Mouse (Mus musculus) midbrain, embryonic 16.5 days (tissue): ENCODE data around the gene Bcl2. TPM values are rescaled to one million over a fixed set of nuclear protein-coding genes. Genes with fewer than 3 reads are reported as not detected.

Experiments
- ATAC-seq: fragments of 200-750 bp; cut with Nextera tagmentation; 2 replicates; pipeline ENCODE4 v1.8.0; 2017; ENCODE audit warnings: moderate TSS enrichment
- H3K27ac ChIP-seq: fragments of 300-500 bp; sonication (generic); 2 replicates; pipeline ENCODE4 v1.5.1; 2014; ENCODE audit warnings: mild to moderate bottlenecking, low read length, mixed read lengths
- H3K27me3 ChIP-seq: fragments of 300-500 bp; sonication (generic); 2 replicates; pipeline ENCODE4 v1.6.1; 2014; ENCODE audit warnings: low read depth, low read length, mixed read lengths; ENCODE audit not compliant: control insufficient read depth, insufficient read depth
- H3K36me3 ChIP-seq: fragments of 300-500 bp; sonication (generic); 2 replicates; pipeline ENCODE4 v1.6.1; 2014; ENCODE audit warnings: mild to moderate bottlenecking, low read length, moderate library complexity, mixed read lengths; ENCODE audit not compliant: control insufficient read depth, insufficient read depth
- H3K4me1 ChIP-seq: fragments of 300-500 bp; sonication (generic); 2 replicates; pipeline ENCODE4 v1.6.1; 2014; ENCODE audit warnings: mild to moderate bottlenecking, low read length, mixed read lengths; ENCODE audit not compliant: control insufficient read depth, insufficient read depth
- H3K4me2 ChIP-seq: fragments of 300-500 bp; sonication (generic); 2 replicates; pipeline ENCODE4 v1.6.1; 2014; ENCODE audit warnings: mild to moderate bottlenecking, low read length, mixed read lengths
- H3K4me3 ChIP-seq: fragments of 300-500 bp; sonication (generic); 2 replicates; pipeline ENCODE4 v1.5.1; 2014; ENCODE audit warnings: low read depth, mild to moderate bottlenecking, low read length, moderate library complexity, mixed read lengths
- H3K9ac ChIP-seq: fragments of 300-500 bp; sonication (generic); 2 replicates; pipeline ENCODE4 v1.6.1; 2014; ENCODE audit warnings: low read depth, low read length, mixed read lengths
- H3K9me3 ChIP-seq: fragments of 300-500 bp; sonication (generic); replicated peaks from 2 replicates; pipeline ENCODE4 v1.6.1; 2014; ENCODE audit warnings: mild to moderate bottlenecking, low read length, mixed read lengths; ENCODE audit not compliant: control insufficient read depth, poor library complexity, severe bottlenecking
- WGBS: fragments of 180-500 bp; shearing (Covaris S2); extraction: QIAGEN DNeasy Blood & Tissue Kit; methylation state at CpG from one replicate; pipeline ENCODE4 v1.1.7; 2014; 5-methylcytosine and 5-hydroxymethylcytosine counted together
- polyA plus RNA-seq: library from polyadenylated mRNA; unstranded; fragments of >200 nt; fragmentation: Nextera tagmentation; extraction: Ambion mirVana; gene quantifications from 2 replicates; pipeline ENCODE4 v1.2.1, GENCODE M21; 2015

The Bcl2 gene
- polyA plus RNA-seq, 1 experiment from 2014 or later = 16.2 TPM

DNA sequence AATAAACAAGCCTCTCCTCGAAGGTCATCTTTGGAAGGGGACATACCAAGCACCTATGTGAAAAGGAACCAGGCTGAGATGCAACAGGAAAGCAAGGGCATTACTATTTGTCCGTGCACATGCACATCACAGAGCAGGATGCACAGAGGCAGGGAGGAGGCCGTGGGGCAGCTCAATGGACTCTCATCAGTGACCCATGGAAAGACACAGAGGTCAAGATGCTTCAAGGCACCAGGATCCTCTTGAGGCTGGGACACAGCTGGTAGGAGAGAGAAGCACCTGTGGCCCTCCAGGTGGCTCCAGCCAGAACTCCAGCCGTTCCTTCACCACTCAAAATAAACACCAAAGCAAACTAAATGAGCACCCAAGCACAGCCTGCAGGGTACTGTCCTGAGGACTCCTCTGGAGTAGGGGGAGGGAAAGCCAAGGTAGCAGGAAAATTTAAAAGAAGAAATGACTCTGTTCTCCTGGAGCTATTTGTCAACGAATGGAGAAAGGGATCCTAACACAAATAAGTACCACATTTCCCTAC lies 57.8 kb downstream of the Bcl2 start:
- Histone ChIP-seq H3K4me3 (no peak overlapping the region), H3K27ac (no peak overlapping the region), H3K9me3 (no peaks in the 10 kb centered on the region), H3K9ac (no peak overlapping the region), H3K4me1 (no peaks in the 10 kb centered on the region), H3K4me2 (no peak overlapping the region), H3K27me3 (no peaks in the 10 kb centered on the region), H3K36me3 (no peaks in the 10 kb centered on the region)
- no peak for ATAC-seq
- 72% methylated on average over 5 of the region's 5 CpGs for WGBS

DNA sequence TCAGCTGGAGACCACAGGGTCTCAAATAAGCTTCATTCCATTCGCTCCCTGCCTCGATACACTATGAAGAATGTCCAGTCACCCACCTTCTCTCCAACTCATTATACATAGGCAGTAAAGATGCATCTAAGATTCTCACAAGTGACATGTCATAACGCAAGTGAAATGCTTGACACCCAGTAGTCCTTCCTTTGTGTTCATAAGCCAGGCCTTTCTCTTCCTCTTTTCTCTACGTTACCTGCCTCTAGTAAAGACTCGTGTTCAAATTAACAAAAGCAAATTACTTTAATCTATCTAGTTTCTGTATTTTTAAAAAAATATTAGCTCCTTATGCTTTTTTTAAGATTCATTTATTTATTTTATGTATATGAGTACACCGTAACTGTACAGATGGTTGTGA lies 59.8 kb downstream of the Bcl2 start:
- no peaks in the 10 kb centered on the region for H3K9me3 ChIP-seq
- peaks cover 5% of the 10 kb centered on the region; the same call in 1 of the 2 replicates for H3K4me1 ChIP-seq
- no peak overlapping the region for H3K9ac ChIP-seq
- no peaks in the 10 kb centered on the region for H3K27me3 ChIP-seq
- H3K4me2 ChIP-seq = no peak overlapping the region
- WGBS = 93% methylated on average over 6 of the region's 6 CpGs
- ATAC-seq = no peak
- H3K36me3 ChIP-seq = no peaks in the 10 kb centered on the region
- H3K4me3 ChIP-seq = no peak overlapping the region
- no peak overlapping the region for H3K27ac ChIP-seq

DNA sequence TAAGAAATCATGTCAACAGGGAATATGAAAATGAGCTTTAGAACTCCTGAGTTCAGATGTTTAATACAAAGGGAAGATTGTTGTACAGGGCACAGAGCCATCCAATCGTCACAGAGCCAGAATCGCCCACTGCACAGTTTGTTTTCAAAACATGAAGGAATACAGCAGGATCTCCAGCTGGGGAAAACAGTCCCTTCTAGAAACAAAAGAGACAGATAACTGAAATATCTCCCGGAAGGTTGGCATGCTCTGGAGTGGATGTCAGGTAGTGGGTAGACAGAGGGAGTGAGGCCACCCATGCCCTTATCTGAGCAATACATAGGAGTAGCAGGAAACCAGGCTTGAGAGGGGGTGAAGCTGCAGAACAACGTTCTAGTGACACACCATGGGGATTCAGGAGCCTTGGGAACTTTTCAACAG lies 60.6 kb downstream of the Bcl2 start:
- Histone ChIP-seq H3K4me3 (no peak overlapping the region), H3K4me1 (peaks cover 5% of the 10 kb centered on the region), H3K27me3 (no peaks in the 10 kb centered on the region), H3K4me2 (no peak overlapping the region), H3K27ac (no peak overlapping the region), H3K36me3 (no peaks in the 10 kb centered on the region), H3K9me3 (no peaks in the 10 kb centered on the region), H3K9ac (no peak overlapping the region)
- no peak for ATAC-seq
- 64% methylated on average over 4 of the region's 4 CpGs for WGBS

DNA sequence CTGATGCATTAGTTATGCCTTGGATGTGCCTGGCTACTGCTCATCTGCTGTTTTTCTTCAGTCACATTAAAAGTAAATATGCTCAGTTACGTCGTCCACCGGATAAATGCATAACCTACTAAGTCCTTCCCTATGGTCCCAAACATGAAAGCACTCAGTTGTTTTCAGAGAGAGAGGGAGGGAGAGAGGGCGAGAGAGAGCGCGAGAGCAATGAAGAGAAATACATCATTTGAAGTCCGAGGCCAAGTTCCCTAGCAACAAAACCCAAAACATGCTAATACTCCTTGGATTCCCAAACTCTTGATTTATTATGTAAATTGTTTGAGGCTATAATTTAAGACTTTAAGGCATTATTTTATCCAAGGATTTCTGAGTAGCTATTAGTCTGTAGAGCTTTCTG lies 62.9 kb downstream of the Bcl2 start:
- Histone ChIP-seq H3K9ac (no peak overlapping the region), H3K4me1 (peaks cover 5% of the 10 kb centered on the region), H3K4me3 (no peak overlapping the region), H3K9me3 (no peaks in the 10 kb centered on the region), H3K27ac (no peak overlapping the region), H3K27me3 (no peaks in the 10 kb centered on the region), H3K4me2 (no peak overlapping the region), H3K36me3 (no peaks in the 10 kb centered on the region)
- 35% methylated on average over 7 of the region's 7 CpGs for WGBS
- no peak for ATAC-seq

DNA sequence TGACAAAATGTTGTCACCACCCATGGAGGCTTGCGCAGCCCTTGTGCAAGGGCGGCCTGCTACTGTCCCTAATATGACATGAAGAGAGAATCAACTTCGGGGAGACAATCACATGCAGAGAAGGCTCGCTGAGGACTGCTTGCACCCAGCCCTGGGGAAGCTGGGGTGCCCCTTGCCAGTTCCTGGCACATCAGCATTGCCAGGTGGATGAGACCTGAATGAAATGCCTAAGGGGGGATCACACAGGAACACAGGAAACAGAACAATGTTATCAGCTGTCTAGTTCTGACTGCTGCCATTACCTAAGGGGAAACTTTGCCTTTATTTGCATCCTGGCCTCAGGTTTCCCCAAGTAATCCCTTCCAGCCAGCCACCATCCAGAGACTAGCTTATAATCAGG lies 63.6 kb downstream of the Bcl2 start:
- no peak for ATAC-seq
- Histone ChIP-seq H3K9me3 (no peaks in the 10 kb centered on the region), H3K27me3 (no peaks in the 10 kb centered on the region), H3K4me3 (no peak overlapping the region), H3K27ac (no peak overlapping the region; the same call in 1 of the 2 replicates), H3K4me2 (no peak overlapping the region), H3K9ac (no peak overlapping the region), H3K36me3 (no peaks in the 10 kb centered on the region), H3K4me1 (peaks cover 5% of the 10 kb centered on the region)
- WGBS = 82% methylated on average over 4 of the region's 4 CpGs

DNA sequence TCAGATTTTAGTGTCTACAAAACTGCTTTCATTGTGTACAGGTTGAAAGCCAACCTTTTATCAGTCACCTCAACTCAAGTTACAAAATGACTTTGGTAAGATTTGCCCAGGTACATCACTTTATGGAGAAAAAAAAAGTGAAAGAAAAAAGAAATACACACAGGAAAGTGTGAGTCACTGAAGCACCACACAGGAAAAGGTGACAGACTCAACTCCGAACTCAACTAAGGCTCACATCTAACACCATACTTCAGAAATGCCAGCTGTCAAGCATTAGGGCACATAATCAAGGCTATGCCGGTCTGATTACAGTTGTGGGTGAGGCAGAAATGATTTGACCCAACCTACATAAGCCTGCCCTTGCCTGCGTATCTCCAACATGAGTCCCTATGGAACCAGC lies 66.7 kb downstream of the Bcl2 start:
- no peaks in the 10 kb centered on the region for H3K36me3 ChIP-seq
- no peaks in the 10 kb centered on the region for H3K27me3 ChIP-seq
- H3K9ac ChIP-seq = no peak overlapping the region
- H3K27ac ChIP-seq = no peak overlapping the region
- no peak overlapping the region for H3K4me2 ChIP-seq
- no peak for ATAC-seq
- 95% methylated on average over 3 of the region's 3 CpGs for WGBS
- H3K4me1 ChIP-seq = peaks cover 5% of the 10 kb centered on the region
- no peaks in the 10 kb centered on the region for H3K9me3 ChIP-seq
- no peak overlapping the region for H3K4me3 ChIP-seq

DNA sequence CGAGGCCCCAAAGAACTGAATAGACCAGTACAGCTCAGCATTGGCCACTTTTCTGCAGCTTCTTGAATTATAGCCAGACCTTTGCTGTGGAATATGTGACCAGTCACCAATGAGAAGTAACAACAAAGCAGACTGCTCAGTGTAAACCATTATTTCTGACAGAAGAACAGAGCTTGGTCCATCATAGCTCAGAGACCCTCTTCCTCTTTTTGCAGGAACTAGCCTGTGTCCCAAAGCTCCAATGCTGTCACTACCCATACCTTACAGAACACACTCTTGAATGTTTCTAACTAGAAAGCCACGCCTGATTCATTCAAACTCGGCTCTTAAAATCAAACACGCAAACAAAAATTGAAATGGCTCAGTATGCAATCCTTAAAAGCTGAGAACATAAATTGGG lies 69.5 kb downstream of the Bcl2 start:
- H3K4me2 ChIP-seq = no peak overlapping the region
- no peaks in the 10 kb centered on the region for H3K36me3 ChIP-seq
- H3K27me3 ChIP-seq = no peaks in the 10 kb centered on the region
- no peaks in the 10 kb centered on the region for H3K9me3 ChIP-seq
- no peak overlapping the region for H3K4me3 ChIP-seq
- ATAC-seq = no peak
- H3K4me1 ChIP-seq = no peaks in the 10 kb centered on the region; the same call in none of the 2 replicates
- 90% methylated on average over 4 of the region's 4 CpGs for WGBS
- no peak overlapping the region for H3K9ac ChIP-seq
- H3K27ac ChIP-seq = no peak overlapping the region

DNA sequence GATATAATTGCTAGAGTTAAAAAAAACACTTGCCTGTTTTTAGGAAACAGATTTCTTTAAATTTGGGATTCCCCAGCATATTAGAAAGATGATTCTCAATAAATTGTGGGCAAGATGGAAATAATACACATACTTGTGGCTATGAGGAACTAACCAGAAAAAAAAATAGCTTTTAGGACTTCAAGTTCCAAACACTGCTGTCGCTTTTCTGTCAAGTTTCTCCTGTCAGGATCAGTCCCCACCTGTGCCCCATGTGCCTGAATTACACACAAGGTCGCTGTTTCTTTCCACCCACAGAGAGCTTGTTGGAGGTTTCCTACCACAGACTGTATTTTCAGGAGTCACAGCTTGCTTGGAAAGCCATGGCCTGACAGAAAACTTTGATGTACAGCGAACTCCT lies 70.5 kb downstream of the Bcl2 start:
- Histone ChIP-seq H3K27me3 (no peaks in the 10 kb centered on the region), H3K27ac (no peak overlapping the region), H3K9ac (no peak overlapping the region), H3K4me1 (no peaks in the 10 kb centered on the region; the same call in none of the 2 replicates), H3K36me3 (no peaks in the 10 kb centered on the region), H3K4me2 (no peak overlapping the region), H3K4me3 (no peak overlapping the region), H3K9me3 (no peaks in the 10 kb centered on the region)
- ATAC-seq = no peak
- WGBS = 73% methylated on average over 3 of the region's 3 CpGs

DNA sequence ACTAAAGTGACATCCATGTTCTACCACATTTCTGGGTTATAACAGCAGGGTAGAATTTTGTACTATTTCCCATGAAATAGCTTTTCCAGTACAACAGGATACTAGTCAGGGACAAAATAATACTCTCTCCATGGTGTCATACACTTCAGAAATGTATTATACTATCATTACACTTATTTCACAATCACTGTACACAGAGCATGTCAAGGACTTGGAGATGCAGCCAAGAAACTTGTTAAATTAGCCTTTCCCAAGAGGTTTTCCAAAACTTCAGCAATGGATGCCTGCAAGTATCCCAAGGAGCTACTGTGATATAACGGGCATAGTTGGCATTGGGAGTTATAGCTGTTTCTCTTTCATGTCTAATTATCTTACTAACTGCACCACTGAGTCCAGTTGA lies 73.5 kb downstream of the Bcl2 start:
- H3K9me3 ChIP-seq = no peaks in the 10 kb centered on the region
- no peak overlapping the region for H3K27ac ChIP-seq
- H3K36me3 ChIP-seq = no peaks in the 10 kb centered on the region
- no peak overlapping the region for H3K4me2 ChIP-seq
- ATAC-seq = no peak
- H3K4me3 ChIP-seq = no peak overlapping the region
- H3K9ac ChIP-seq = no peak overlapping the region
- WGBS = 90% methylated on average over 1 of the region's 1 CpGs
- no peaks in the 10 kb centered on the region for H3K4me1 ChIP-seq
- H3K27me3 ChIP-seq = no peaks in the 10 kb centered on the region
